In the genomic region with DNA sequence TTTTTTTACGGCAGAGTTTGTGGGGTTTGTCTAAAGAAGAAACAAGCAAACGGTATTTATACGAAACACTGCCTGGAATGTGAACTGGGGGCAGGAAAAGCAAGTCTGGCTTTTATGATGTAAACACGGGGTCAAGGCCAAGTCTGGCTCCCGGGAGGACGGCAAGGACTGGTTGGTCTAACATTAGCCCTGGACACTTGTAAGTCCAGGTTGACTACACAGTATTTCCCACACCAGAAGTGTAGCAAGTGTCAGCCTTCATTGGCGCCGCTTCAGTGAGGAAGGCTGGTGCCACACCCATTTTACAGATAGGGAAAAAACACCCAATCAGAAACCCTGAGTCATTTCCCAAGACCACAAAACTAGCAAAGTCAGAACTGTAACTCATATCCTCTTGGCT, we compare ENCODE assay signal across 11 mouse cellular contexts. TPM values are rescaled to one million over a fixed set of nuclear protein-coding genes. Genes with fewer than 3 reads are reported as not detected.
DNase-seq lines count a peak whose midpoint lies in the region; ATAC-seq and TF ChIP-seq lines count a peak whose summit lies in the region.
"Had no signal": no experiment of that assay in that cellular context is flagged by ENCODE, and none has a peak within 500 bp of the region (broad histone marks: within the 10 kb centered on the region; RNA-seq: fewer than 3 reads in every experiment).

No protein-coding gene starts in this region.

- H3K4me1 ChIP-seq in stomach, embryonic 15.5 days = peaks cover 51% of the 10 kb centered on the region

- WGBS in stomach, embryonic 15.5 days = 41% methylated on average over 8 of the region's 8 CpGs

- TF ChIP-seq CTCF in left cerebral cortex, adult 2 months (IDR thresholded peaks at IDR 0.05) = no peak

- DNase-seq in left cerebral cortex, adult 2 months (ENCODE audit: extremely low spot score in 1 of 2, low spot score in 2 of 2) = no peak
- DNase-seq in left cerebral cortex, postnatal 4 days = no peak
- DNase-seq in heart, adult 9 months (ENCODE audit: low spot score in 2 of 2) = peak; percentile 69 to 73
- DNase-seq in kidney, postnatal 10 days = peak; percentile 71
- DNase-seq in spleen, postnatal 14 days (ENCODE audit: low spot score in 2 of 2) = no peak
- DNase-seq in spleen, postnatal 10 days (ENCODE audit: low spot score in 2 of 2) = no peak
- DNase-seq in thymus, postnatal 0 days (ENCODE audit: low spot score) = no peak
- DNase-seq: cerebellum, adult 11-12 months had no signal

- H3K27ac ChIP-seq in left cerebral cortex, adult 2 months = peak overlapping the region; percentile 44; the same call in 1 of the 2 replicates
- H3K27ac ChIP-seq in stomach, embryonic 15.5 days = peak overlapping the region; percentile 90

- ATAC-seq in stomach, embryonic 15.5 days (ENCODE audit: insufficient read depth, low FRiP score, low read depth) = no peak

- no peak overlapping the region for H3K4me3 ChIP-seq in left cerebral cortex, adult 2 months
- H3K4me3 ChIP-seq in stomach, embryonic 15.5 days (replicated peaks) = no peak overlapping the region

- peak overlapping the region; percentile 26; the same call in 1 of the 2 replicates for H3K4me2 ChIP-seq in stomach, embryonic 15.5 days

- H3K36me3 ChIP-seq in stomach, embryonic 15.5 days = no peaks in the 10 kb centered on the region
- H3K36me3 ChIP-seq: G1E had no signal

- no peaks in the 10 kb centered on the region for H3K27me3 ChIP-seq in stomach, embryonic 15.5 days (replicated peaks)

- no peaks in the 10 kb centered on the region for H3K9me3 ChIP-seq in stomach, embryonic 15.5 days
- H3K9me3 ChIP-seq: megakaryocyte, embryonic 14.5 days had no signal

- intact Hi-C loops in left cerebral cortex, adult 2 months (cut with DNase I) = no loop called here
- intact Hi-C loops in left cerebral cortex, postnatal 4 days (cut with DNase I) = no loop called here

- H3K9ac ChIP-seq in stomach, embryonic 15.5 days = no peak overlapping the region

RNA-seq across cellular contexts. Expression of a gene that starts 18.8 kb away (rescaled TPM):
- 1 to 10 TPM; 4.9 to 5.6 TPM for total RNA-seq in left cerebral cortex, adult 2 months (2021)
- 1 to 10 TPM; 5.2 to 5.5 TPM for total RNA-seq in left cerebral cortex, postnatal 4 days (2021)
- 62.4 and 64.8 TPM in 2 replicates for polyA plus RNA-seq in stomach, embryonic 15.5 days (2015; fragmentation: Nextera tagmentation; extraction: Ambion mirVana)
- polyA plus RNA-seq in thymus, postnatal 0 days (2015; fragmentation: Nextera tagmentation; extraction: Ambion mirVana) = 13.4 and 14.8 TPM in 2 replicates
- polyA plus RNA-seq: G1E had no signal

RNA-seq across cellular contexts. Expression of a gene that starts 50.4 kb away (rescaled TPM):
- 1 to 10 TPM; 9.0 to 9.2 TPM for total RNA-seq in left cerebral cortex, adult 2 months (2021)
- 1 to 10 TPM in 1 of 2 experiments, under 1 TPM in 1; 0.90 to 1.1 TPM for total RNA-seq in left cerebral cortex, postnatal 4 days (2021)
- polyA plus RNA-seq in stomach, embryonic 15.5 days (2015; fragmentation: Nextera tagmentation; extraction: Ambion mirVana) = 2.0 and 2.7 TPM in 2 replicates
- polyA plus RNA-seq in thymus, postnatal 0 days (2015; fragmentation: Nextera tagmentation; extraction: Ambion mirVana) = 1.9 and 2.4 TPM in 2 replicates
- polyA plus RNA-seq: G1E had no signal

Comparison
In these comparisons a context has a peak if more than half of its experiments do, and no peak if none do; other contexts are left out.
1. RNA of a gene that starts 50.4 kb away (total RNA-seq): 9.0 to 9.2 TPM in left cerebral cortex, adult 2 months; 0.90 to 1.1 TPM in left cerebral cortex, postnatal 4 days; every median in the first group is over 4 times any median in the second.
2. DNase-seq: peak in heart, adult 9 months (2 of 2) and kidney, postnatal 10 days (single experiment); none in left cerebral cortex, adult 2 months (0 of 2), left cerebral cortex, postnatal 4 days (single experiment), spleen, postnatal 14 days (0 of 2), spleen, postnatal 10 days (0 of 2) and thymus, postnatal 0 days (single experiment).